Mouse (Mus musculus) fibroblast of lung, adult 2 months (primary cell): ENCODE measurements around the gene Phka2.

Source experiments
- DNase-seq: peaks from one replicate; pipeline ENCODE4 v3.0.0-alpha.2; 2011; ENCODE audit warnings: low read depth

The Phka2 gene

DNA sequence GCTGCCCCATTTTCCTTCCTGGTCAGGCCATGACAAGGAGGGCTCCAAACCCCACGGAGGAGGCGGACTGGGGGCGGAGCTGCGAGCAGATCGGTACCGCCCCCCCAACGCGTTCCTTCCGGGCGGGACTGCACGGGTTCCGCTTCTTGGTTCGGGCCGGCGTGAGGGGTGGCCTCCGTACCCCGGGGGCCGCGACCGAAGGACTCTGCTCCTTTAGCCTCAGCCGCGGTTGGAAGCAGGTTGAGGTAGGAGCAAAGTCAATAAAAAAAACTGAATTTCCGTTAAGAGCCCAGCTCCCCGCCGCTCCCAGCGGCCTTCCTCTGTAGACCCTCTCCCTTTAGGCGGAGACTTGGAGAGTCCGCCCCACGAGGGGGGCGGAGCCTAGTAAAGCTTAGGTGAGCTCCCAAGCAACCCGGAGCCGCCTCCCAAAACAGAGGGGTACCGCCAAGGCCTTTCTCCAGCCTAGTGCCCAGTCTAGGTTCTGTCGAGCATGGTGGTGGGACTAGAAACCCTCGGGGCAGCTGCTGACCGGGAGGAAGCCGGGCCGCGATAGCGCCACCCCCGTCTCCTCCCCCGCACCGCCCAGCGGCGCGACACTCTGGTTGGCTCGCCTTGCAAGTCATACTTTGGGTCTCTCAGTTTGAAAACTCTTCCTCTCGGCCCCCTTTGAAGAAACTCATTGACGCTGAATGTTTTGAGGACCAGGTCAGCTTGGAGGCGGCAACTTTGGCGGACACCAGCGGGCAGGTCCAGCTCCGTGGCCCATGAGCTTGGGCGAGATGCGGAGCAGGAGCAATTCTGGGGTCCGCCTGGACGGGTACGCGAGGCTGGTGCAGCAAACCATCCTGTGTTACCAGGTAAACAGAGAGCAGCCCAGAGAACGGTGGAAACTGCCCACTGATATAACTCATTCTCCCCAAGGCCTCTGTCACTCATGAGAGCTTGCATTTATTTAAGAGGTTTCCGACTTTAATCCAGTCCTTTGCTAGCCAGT lies at the start of gene Phka2:
Phka2 (plus strand) TSS at position 119 of the 994 bp plus-strand sequence.
- DNase-seq, result peak; percentile 45

DNA sequence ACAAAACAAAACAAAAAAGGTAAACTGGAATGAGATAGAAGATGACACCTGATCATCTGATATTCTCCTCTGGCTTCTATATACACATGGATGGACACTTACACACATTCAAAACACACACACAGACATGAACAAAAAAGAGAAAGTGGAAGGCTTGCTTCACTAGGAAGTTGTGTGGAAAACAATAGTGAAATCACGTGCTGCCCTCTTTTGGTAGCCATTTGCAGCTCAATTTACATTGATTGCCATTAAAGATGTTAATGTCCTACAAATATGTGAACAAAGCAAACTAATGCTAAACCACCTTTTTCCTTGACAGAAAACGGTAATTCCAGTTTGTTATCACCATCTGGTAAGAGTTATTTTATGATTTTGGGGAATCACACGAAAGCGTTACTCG lies 46.3 kb upstream of the Phka2 start:
- peak; percentile 2 for DNase-seq

DNA sequence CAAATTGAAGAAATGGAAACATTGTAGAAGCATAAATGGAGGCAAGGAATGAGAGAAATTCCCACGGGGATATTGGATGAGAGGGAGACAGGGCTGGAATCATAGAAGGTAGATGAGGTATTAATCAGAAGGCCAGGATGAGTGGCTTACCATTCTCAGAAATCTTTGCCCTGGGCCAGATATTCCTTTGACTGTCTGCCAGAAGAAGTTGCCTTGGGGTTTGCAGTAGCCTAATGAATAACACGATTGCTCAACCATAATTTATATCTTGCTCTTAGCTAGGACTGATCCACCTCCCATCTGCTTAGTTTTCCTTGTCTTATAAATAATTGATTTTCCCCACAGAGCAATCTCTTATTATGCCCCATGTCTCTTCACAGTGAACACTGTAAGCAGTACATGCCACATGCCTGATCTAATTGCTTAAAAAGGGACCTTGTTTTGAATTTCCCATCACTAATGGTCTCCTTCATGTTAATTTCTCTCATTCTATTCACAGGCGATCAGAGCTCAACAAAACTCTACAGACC lies 30.6 kb upstream of the Phka2 start:
- no peak for DNase-seq

DNA sequence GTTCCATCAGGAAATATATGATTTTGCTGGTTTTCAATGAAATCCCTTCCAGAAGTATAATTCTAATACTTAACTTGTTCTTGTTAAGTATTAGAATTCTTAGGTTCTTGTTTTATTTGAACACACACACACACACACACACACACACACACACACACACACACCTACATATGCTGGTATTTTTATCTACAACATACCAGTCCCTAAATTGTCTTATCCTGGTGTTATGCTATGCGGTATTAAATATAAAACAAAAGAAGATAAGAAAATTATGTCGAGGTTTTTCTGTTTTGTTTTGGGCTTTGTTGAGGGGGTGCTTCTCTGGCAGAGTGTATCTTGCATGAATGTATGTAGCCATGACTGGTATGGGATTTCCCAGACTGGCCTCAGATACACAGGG lies 12.2 kb upstream of the Phka2 start:
- no peak for DNase-seq

DNA sequence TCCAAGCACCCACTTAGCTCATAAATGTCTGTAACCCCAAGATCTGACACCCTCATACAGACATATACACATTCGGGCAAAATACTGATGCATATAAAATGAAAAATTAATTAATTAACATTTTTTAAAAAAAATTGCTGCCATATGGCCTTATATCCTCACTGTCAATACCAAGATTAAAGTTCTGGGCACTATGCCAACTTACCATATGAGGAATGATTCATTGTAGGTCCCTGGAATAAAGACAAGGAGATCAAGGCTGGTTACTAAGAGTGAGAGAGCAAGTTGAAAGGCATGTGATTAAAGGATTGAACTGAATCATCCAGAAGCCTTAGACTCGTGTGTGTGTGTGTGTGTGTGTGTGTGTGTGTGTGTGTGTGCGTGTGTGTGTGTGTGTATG lies 7.6 kb upstream of the Phka2 start:
- no peak for DNase-seq

DNA sequence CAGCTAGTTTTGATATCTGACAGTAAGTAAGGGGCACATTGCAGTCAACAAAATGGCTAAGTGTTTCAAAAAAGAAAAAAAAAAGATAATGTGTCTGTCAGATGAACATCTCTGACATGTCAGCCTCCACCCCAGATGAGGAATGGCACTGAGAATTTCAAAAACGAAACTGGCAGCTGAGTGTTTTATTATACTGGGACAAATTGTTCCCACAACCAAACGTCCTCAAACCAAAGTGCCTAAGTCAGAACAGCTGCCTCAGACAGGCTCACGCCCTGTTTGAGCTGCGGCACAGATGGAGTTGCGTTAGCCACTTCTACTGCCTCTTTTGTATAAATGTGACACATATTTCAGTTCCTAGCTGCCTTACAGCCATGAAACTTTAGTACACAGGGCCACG lies 7.0 kb upstream of the Phka2 start:
- DNase-seq, result no peak

DNA sequence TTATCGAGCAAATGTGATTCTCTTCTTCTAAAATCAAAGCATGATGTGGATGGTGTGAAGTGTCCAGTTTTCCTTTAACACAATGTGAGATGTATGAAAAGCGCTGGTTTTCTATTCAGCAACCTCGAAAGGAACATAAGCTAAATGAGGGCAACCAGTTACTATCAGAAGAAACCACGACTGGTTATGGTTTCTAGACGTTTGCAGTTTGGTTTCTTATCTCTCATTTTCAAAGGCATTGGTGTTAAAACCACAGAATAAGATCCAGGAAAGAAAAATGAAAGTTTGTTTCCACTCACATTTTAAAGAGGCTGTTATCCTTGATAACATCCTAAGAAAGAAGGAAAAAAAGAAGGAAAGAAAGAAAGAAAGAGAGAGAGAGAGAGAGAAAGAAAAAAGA lies 5.5 kb upstream of the Phka2 start:
- DNase-seq, result no peak

DNA sequence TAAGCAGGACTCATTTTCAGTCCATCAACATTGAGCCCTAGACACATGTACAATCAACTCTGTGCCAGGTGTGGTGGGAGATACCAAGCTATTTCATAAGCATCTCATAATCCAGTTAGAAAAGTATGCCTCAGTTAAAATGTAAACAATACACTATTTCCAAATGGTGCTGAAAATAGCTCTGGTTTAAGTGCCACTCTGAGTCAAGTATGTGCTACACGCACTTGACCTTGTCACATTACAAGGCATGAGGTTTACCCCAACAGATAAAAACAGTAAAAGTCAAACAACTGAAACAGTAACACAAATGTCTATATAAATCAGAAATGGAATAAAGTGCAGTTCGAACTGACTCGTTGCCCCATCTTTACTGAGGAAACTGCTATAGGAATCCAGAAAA lies 871 bp upstream of the Phka2 start:
- no peak for DNase-seq

DNA sequence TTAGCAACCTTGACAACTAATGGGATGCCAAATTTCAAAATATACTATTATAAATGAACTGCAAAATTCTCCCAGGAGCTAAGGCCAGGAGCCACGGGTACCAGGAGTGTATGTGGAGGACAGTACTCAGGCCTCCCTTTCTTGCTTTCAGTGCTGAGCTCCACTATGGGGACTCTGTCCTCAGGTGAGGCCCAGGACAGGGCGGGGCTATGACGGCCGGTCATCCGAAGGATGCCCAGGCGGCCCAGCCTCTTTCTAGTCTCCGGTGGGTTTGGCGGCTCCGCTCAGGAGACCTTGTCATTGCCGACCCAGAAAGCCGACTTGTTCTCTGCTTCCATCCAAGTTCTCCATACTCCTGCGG lies 299 bp upstream of the Phka2 start:
- DNase-seq, result no peak

DNA sequence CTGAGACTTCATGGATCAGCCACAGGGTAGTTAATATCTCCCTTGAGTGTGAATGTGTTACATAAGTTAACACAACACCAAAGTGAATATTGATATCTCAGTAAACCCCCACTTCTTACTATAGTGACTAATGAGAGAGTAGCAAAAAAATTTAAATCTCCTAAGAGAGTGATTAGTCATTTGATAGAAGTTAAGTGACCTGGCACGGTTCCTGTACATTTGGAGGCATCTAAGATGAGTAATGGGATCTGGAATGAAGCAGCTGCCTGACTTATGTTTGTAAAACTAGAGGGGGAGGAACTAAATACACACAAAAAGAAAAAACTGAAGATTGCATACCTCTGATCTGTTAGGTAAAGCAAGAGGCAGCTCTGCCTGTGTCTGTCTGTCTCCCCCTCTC lies 7.1 kb downstream of the Phka2 start:
- DNase-seq, result no peak

DNA sequence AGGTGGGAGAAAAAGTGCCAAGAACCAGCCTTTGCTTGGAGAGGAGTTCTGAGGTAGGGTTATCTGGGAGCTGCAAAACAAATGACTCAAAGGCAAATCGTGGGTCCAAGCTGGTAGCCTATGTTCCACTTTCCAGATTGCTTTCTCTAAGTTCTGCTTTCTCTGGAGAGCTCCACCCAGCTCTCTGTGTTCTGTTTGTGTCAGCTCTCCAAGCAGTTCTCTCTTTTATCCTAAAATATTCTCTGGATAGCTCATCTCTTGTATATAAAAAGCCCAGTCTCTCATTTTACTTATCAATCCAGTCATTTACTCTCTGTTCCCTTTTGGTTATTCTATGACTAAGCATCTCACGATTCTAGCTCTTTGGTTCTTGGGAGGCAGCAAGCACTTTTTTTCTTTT lies 8.2 kb downstream of the Phka2 start:
- no peak for DNase-seq

DNA sequence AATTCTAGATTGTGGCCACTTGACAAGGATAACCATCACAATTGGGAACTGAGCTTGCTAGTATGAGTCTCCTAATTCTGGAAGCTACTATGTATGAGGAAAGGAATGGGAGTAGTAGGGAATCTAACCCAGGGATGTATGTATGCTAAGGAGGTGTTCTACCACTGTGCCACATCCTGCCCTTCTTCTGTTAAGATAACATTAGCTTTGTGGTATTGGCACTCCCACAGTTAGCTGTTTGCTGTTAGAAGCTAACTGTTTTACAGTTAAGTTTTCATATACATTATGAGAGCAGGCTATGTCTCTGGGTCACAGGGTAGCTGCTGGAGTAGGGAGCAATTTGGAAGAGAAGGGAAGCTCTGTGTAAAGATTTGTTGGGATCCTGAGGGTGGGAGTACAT lies 14.1 kb downstream of the Phka2 start:
- DNase-seq, result no peak

DNA sequence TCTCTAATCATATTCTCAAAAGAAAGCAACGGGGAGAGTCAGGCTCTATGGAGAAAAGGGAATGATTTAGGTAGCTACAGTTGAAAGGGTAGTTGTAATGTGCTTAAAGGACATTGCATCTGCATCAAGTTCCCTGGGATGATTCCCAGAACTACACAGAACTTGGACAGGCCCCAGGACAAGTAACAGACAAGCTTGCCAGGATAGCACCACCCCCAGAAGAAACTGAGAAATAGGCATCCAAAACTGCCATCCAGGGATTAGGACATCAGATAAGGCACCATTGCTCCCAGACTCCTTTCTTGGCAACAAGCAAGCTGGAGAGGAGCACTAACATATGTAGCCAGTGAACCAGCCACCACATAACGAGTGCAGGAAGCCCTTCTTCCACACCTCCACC lies 40.8 kb downstream of the Phka2 start:
- no peak for DNase-seq

DNA sequence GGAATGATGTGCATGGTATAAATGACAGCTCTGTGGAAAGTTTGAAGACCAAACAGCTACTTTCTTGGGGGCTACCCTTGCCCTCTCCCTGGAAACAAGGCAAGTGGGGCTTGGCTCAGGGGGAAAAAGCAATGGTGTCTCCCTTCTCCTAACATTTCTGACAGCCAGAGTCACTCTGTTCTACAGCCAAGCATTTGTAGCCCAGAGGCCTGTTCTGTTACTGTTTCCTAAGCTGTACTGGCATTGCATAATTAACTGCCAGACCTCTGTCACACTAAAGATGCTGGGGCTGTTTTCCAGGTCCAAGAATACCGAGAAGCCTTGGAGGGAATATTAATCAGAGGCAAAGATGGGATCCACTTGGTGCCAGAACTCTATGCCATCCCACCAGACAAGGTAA lies 46.9 kb downstream of the Phka2 start:
- DNase-seq, result no peak

DNA sequence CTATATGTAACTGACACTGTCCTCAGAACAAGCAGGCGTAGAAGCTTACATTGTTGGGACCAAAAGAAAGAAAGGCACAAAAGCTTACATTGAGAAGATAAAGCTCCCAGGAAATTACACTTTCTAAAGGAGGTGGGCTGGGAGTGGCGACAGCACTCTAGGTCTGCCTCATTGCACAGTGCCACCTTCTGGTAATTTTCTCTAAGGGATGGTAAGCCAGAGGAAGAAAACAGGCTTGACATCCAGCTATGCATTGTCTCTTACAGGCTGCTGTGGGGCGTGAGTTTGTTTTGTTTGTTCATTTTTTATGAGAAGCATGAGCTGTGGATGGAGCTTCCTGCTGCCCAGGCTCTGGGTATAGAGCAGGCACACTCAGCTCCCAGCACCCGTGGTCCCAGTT lies 50.1 kb downstream of the Phka2 start:
- no peak for DNase-seq

DNA sequence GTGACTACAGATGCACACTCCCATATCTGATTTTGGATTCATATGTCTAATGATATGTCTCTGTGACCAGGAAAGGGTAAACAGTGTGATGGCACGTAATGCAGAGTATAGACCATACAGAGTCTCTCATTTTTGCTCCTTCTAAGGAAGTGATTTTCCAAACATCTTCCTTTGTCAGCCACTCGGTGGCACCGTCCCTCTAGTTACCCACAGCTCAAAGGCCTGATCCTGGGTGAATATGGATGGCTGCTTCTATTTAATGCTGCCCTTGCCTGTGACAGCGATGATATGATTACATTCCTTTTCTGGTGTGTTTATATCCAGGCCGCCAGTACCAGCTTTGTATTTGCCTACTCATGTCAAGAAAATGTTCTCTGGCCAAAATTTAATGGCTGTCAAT lies 81.6 kb downstream of the Phka2 start:
- DNase-seq, result no peak

DNA sequence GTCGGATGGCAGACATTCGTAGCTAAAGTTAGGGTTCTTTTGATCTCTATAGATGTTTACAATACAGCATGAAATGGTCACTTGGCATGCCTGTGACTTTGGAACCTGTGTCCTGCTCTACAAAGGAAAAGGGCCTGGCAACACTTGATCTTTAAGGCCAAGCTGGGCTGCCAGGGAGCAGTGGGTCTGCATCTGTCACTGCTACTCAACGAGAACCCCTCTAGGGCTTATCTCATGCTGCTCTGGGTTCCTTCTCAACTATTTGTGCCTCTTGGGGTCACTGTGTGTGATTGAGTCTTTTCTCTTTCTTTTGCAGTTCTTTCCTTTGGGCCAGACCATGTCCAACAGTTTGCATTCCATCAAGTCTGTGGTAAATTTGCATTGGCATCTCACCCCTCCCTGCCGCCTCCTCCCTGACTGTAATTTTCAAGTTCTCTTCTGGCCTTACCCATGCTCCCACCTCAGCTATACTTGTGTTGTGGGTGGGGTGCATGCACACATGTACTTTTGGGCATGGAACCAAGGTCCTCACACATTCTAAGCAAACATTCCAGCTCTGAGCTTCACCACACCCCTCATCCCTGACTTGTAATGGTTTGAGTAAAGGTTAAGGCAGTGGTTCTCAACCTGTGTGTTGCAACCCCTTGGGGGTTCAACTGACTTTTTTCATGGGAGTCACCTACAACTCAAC lies 82.3 kb downstream of the Phka2 start:
- DNase-seq, result no peak

DNA sequence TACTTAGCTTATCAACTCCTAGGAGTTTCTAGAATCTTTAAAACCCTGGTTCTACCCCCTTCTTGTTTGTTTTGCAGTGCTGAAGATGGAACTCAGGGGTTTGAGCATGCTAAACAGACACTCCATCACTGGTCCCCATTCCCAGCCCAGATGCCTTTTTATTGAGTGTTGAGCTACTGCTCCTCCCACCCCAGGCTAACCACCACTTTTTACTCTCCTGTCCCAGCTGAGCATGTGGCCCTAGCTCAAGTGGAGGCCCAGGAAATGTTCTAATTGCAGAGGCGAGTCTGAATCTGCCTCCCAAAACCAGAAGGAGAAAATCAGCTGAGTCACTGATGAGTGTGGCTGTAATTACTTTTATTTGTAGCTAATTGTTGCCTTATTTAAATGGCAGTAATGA lies 83.1 kb downstream of the Phka2 start:
- no peak for DNase-seq

DNA sequence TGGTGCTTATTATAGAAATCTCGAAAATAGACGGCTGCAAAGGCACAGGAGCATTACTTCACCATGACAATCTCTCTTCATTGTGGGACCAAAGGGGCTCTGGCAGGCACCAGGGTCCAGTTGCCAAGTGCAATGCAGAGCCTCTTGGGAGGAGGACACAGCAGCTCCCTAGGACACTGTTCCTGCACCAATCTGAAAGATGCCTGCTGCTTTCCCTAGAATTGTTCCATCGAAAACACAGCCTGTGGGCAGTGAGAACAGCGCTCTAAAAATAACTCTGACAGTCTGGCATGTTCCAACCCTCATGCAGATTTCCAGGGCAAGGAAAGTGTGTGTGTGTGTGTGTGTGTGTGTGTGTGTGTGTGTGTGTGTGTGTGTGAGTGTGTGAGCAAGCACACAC lies 86.6 kb downstream of the Phka2 start:
- no peak for DNase-seq

DNA sequence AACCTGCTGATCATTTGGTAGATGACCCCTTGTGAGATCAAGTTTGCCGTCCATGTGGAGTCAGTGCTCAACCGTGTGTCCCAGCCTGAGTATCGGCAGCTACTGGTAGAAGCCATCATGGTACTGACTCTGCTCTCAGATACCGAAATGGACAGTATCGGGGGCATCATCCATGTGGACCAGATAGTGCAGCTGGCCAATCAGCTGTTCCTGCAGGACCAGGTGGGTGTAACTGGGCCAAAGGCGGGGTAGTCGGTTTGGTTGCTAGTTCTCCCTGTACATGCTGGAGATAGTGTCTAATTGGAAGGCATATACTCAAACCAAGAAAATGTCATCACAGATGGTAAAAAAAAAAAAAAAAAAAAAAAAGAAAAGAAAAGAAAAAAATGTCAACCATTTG lies 88.2 kb downstream of the Phka2 start:
- DNase-seq, result no peak

DNA sequence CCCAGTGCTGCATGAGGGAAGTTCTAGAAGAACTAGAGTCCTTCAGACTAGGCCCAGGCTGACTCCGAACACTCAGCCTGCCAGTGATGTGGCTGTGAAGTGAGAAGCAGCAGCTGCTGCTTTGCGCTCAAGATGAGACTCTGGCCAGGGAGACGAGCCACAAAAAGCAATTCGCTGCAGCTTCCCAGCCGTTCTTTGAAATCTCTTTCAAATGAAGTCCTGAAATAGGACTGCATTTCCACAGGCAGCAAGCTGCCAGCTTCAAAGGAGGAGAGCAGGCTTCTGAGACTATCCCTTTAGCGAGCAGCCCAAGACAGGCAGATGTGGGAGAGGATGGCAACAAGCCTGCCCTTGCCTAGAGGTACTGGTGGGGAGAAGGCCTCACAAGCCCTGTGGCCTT lies 91.0 kb downstream of the Phka2 start:
- no peak for DNase-seq

DNA sequence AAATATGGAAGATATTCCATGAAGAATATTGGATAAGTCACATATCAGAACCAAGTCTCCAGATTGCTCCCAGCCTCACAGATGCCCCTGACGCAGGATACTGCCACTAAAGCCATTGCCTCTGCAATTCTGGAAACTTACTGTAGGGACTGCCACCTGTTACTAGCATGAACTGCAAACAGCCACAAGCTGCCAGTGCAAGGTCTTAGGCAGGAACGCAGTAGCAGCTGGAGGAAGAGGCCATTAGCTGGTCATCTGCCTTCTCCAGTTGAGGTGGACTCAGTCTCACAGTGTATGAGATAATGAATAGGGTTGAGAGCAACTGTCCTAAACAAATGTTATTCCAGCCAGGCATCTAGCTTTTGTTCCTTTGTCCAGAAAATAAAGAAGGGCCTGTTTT lies 96.1 kb downstream of the Phka2 start:
- DNase-seq, result no peak
